Mouse (Mus musculus): ENCODE results near the gene Elavl3.

- TF ChIP-seq CTCF (IDR thresholded peaks at IDR 0.05; ENCODE audit: low read depth) (no peak), EP300 (optimal IDR thresholded peaks at IDR 0.05) (no peak)
Observed at GRCm38 (mm10) chr9:22067195-22067594, 15.4 kb upstream of the Elavl3 start.

Data from stomach, postnatal 0 days (tissue).